Mouse (Mus musculus) splenic B cell, adult 2 months (primary cell): ENCODE data around the gene Tulp4.

Source experiments
- DNase-seq: peaks from one replicate; pipeline ENCODE4 v3.0.0-alpha.2; 2011; ENCODE audit warnings: low read depth, low spot score
- H3K27me3 ChIP-seq: 2 replicates; pipeline ENCODE4 v1.6.1; 2012; ENCODE audit warnings: mild to moderate bottlenecking, low read length, moderate library complexity, mixed read lengths; ENCODE audit not compliant: control insufficient read depth, poor library complexity, insufficient read depth, severe bottlenecking
- H3K36me3 ChIP-seq: 2 replicates; pipeline ENCODE4 v1.6.1; 2012; ENCODE audit warnings: mild to moderate bottlenecking, low read length, moderate library complexity, mixed read lengths; ENCODE audit not compliant: control insufficient read depth, poor library complexity, insufficient read depth, severe bottlenecking

Tulp4 gene

DNA sequence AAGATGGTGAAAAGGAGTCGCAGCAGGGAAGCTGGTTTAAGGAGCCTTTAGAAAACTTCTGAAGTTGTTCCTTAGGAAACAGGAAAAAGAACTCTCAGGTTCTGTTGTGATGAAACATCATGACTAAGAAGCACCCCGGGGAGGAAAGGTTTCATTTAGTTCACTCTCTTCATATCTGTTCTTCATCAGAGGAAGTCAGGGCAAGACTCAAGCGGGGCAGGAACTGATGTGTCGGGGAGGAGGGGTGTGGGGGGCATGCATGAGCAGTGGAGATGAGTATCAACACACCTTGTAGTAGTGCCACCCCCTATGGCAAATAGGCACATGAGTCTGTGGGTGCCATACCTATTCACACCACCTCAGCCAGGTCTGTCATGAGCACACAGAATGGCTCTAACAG, 47.3 kb downstream of the Tulp4 start:
- H3K36me3 ChIP-seq: no peaks in the 10 kb centered on the region
- no peaks in the 10 kb centered on the region for H3K27me3 ChIP-seq
- peak; percentile 11 for DNase-seq

DNA sequence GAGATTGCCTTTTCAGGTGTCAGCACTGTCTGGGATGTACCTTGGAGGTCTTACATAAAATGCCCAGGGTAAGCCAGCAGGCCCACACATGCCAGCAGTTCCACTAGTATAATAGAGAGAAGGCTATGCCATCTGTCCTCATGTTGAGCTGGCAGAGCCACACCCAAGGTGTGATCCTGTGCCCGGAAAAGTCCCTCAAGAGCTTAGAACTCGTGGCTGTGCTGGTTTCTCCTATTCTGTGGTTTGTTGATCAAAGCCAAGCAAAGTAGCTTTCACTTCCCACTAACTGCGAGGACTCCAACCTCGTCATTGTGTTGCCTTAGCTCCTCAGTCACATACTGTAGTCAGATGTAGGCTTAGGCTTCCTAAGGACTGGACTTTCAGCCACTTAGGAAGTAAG, 48.1 kb downstream of the Tulp4 start:
- peak; percentile 37 for DNase-seq
- H3K36me3 ChIP-seq: no peaks in the 10 kb centered on the region
- H3K27me3 ChIP-seq: no peaks in the 10 kb centered on the region

DNA sequence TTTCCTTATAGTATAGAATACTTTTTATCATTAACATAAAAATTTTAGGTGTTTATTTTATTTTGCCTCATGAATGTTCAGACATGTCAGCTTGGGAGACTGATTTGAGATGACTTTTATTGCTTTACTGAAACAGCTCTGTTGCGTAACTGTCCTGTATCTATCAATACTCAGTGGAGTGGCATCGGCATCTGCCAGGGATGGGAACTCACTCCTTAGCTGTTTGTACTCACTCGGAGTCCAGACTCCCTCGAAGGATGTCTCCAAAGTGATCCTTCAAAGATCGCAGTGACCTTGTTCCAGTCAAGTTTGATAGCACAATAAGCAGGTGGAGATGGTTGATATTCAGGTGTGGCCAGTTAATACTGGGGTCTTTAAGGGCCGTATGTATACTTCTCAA, 54.3 kb downstream of the Tulp4 start:
- DNase-seq: no peak
- H3K27me3 ChIP-seq: no peaks in the 10 kb centered on the region
- no peaks in the 10 kb centered on the region for H3K36me3 ChIP-seq

DNA sequence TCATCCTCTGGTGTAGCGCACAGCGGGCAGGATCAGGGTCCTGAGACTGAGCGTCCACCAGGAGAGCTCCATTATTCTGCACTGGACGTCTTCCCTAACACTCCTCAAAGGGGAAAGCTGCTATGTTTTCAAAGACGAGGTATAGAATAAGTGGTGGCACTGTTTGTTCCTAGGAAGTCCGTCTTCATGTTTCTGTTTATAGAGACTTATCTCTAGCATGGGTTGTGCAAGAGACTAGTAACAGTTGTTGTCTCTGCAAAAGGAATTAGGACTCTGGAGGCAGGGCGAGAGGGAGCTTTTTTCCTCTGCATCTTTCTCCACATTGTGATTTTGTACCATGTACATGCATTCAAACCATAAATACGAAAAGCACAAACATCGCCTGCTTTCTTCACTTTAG, 55.7 kb downstream of the Tulp4 start:
- DNase-seq: no peak
- Histone ChIP-seq H3K27me3 (no peaks in the 10 kb centered on the region), H3K36me3 (no peaks in the 10 kb centered on the region)

DNA sequence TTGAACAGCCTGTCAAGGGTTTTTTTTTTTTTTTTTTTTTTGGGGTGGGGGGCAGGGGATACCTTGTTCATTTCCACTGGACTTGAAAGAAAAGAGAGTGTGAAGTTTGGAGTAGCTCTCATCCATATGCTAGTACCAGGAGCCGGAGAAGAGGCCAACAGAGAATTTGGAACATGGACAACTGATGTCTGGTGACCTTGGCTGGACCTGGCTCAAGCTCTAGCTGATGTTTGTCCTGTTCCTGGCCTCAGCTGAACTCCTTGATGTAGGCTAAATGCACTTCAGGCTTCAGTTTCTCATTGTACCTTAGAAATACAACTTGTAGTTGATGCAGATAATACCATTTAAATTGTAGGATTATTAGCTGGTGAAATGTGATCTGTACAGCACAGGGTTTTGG, 56.5 kb downstream of the Tulp4 start:
- no peaks in the 10 kb centered on the region for H3K27me3 ChIP-seq
- H3K36me3 ChIP-seq: no peaks in the 10 kb centered on the region
- DNase-seq: no peak

DNA sequence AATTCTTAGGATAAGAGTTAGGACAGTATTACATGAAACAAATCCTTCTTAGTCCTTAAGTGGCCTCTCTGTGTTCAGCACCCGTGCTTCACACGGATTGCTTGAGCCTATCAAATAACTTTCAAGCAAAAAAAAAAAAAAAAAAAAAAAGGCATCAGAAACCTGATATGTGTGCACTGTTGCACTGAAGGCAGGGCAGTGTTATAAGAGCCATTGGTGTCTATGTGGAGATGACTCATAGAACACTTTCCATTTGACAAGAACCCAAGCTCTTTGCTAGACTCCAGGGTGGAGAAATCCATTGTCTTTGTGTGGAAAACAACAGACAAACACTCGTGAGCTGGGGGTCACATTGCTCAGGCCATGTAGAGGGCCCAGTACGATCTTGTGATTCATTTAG, 58.7 kb downstream of the Tulp4 start:
- Histone ChIP-seq H3K27me3 (no peaks in the 10 kb centered on the region), H3K36me3 (no peaks in the 10 kb centered on the region)
- no peak for DNase-seq

DNA sequence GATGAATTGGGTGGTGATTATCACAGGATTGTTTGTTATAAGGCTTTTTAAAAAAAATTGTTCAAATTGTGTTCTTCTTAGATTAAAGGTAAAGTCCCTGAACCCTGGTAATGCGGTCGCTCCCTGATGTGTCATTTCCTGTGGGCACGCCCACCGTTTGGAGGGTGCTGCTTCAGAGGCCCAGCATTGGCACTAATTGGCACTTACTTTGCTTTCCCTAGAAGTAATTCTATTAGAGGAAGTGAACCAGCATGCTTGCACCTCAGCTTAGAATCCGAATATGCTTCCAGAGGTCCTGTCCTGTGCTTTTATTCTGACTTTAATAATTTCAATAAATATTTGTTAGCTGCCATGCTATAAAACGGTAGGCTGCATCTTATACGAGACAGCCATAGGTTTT, 66.2 kb downstream of the Tulp4 start:
- DNase-seq: peak; percentile 53
- peaks cover 4% of the 10 kb centered on the region; the same call in 1 of the 2 replicates for H3K36me3 ChIP-seq
- no peaks in the 10 kb centered on the region for H3K27me3 ChIP-seq

DNA sequence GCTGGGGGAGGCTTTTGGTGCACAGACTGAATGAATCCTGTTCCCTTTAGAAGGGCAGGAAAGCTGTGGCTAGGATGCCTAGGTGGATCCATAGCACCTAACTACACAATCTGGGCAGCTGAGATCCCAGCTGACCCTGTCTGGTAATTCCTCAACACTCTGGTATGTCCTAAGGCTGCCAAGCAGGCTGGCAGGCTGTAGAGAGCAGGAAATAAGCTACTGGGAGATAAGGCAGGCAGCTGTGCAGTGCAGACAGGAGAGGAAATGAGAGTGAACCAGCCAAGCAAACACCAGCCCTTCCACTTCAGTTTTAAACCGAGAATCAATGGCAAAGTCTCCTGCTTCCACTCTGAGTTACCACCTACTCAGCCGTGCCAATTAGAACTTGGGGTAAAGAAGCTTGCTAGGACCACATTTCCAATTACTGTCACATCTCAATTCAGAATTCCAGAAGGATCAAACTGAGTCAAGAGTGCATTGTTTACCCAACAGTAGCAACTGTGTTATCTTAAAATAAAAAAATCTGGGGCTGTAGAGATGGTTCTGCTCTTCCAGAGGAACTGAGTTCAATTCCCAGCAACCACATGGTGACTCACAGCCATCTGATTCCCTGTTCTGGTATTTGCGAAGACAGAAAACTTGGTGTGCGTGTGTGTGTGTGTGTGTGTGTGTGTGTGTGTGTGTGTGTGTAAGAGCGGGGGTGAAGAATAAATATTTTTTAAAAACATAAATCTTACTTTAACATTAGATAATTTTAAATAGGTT, 66.9 kb downstream of the Tulp4 start:
- DNase-seq: peak; percentile 44
- Histone ChIP-seq H3K27me3 (no peaks in the 10 kb centered on the region), H3K36me3 (peaks cover 6% of the 10 kb centered on the region; the same call in 1 of the 2 replicates)

DNA sequence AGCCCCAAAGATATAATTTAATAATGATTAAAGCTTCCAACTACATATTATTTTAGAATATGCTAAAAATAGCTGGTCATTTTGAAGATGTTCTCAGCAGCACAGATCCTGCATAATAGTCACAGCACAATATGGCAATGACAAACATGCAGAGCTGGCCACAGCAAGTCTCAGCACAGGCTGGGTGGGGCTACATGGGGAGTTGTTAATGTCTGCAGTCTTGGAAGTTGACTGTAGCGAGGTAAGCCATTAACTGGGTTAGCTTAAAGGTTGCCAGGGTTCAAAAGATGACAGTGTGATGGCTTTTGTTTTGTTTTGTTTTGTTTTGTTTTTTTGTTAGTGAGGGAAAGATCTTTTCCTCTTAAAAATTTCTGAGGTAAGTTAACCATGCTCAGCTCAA, 68.3 kb downstream of the Tulp4 start:
- no peak for DNase-seq
- peaks cover 6% of the 10 kb centered on the region; the same call in 1 of the 2 replicates for H3K36me3 ChIP-seq
- no peaks in the 10 kb centered on the region for H3K27me3 ChIP-seq

DNA sequence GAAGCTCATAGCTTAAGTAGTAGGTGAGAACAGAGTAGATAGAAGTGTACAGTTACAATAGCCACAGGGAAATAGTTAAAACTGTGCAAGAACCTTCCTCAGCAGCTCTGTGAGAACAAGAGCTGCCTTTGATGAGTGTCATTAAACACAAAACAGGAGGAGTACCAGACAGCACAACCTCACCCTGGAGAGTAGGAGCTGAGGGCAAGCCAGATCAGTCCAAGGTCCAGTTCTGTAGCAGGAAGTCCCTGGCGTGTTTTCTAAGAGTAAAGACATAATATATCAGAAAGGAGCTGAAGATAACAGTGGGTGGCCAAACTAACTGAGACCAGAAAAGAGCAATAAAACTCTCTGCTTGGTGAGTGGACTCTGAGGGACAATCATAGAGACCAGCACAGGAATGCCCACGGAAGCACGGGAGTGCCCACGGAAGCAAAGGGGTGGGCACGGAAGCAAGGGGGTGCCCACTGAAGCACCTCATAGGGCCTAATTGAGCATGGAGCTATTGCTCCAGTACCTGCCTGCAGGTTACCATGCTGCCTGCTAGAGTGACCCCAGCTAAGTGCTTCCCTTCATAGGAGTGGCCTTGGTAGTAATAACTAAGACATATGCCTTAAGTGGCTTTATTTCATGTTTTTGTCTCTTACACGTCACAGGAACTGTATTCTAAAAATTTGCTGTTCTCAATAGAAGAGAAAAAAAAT, 72.5 kb downstream of the Tulp4 start:
- no peak for DNase-seq
- H3K27me3 ChIP-seq: no peaks in the 10 kb centered on the region
- H3K36me3 ChIP-seq: peaks cover 6% of the 10 kb centered on the region; the same call in 1 of the 2 replicates

DNA sequence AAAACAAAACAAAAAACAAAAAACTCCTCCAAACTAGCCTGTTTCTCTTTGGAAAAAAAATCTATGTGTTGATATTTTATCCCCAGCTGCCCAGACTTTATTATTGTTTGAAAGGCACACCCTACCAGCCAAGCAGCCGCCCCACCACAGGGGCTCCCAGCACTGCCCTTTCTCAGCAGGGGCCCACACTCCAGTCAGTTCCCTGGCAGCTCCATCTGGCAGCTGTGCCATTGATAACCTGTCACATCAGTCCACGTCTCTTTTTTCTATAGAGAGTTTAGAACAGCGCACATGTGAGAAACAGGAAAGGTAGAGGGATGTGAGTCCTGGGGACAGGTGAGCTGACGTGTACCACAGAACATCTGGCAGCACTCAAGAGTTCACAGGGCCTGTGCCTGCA, 73.2 kb downstream of the Tulp4 start:
- no peak for DNase-seq
- Histone ChIP-seq H3K36me3 (peaks cover 6% of the 10 kb centered on the region; the same call in 1 of the 2 replicates), H3K27me3 (no peaks in the 10 kb centered on the region)

DNA sequence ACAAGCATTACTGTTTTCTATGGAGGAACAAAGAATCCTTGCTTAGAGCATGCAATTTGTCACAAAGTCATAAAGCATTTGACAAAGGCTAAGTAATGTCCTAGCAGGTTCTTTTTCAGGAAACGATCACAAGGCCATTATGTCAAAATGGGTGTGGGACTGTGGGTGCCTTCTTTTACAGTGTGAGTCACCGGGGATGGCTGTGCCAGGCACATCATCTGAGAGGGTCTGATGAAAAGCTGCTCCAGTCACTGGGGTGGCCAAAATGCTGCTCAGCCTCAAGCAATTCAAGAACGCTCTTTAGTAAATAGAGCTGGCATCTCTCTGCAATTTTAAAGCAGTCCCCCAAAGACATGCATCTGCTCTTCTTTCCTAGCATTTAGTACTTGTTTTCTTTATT, 74.2 kb downstream of the Tulp4 start:
- H3K36me3 ChIP-seq: peaks cover 6% of the 10 kb centered on the region; the same call in 1 of the 2 replicates
- DNase-seq: no peak
- H3K27me3 ChIP-seq: no peaks in the 10 kb centered on the region

DNA sequence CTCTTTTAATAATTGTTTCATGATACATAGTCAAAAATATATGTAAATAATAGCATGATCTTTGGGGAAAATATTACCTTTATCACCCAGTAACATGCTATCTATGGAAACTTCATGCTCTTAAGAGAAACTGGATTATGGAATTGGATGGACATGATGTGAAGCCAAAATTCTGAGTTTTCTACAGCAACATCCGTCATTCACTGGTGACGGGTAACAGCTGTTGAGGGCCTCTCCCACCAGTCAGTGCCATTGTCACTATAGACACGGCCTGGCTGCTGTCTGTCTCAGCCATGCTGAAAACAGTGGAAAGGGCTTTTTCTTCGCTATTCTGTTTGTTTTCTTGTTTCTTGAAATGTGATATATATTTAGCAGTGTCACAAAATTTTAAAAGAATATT, 76.5 kb downstream of the Tulp4 start:
- H3K36me3 ChIP-seq: 0 out of 2 replicates have a peak, but pooled peaks cover 2% of the 10 kb centered on the region
- no peak for DNase-seq
- no peaks in the 10 kb centered on the region for H3K27me3 ChIP-seq

DNA sequence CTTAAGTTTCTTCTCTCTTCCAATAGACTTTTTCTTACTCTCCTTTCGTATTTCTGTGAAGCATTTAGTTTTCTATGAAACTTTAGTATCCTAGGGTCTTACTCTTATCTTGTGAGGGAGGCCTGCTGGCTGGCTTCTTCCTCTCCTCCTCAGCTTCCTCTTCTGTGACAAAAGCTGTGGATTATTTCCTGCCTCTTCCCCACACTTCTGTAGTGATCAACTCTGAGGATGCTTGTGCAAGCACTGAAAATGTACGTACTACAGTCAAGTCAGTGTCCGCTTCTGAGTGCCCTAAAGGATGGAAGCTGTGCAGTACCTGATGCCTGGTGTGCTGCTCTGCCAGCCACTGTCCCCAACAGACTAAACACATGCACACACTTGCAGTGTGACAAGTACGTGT, 80.4 kb downstream of the Tulp4 start:
- H3K27me3 ChIP-seq: no peaks in the 10 kb centered on the region
- no peak for DNase-seq

DNA sequence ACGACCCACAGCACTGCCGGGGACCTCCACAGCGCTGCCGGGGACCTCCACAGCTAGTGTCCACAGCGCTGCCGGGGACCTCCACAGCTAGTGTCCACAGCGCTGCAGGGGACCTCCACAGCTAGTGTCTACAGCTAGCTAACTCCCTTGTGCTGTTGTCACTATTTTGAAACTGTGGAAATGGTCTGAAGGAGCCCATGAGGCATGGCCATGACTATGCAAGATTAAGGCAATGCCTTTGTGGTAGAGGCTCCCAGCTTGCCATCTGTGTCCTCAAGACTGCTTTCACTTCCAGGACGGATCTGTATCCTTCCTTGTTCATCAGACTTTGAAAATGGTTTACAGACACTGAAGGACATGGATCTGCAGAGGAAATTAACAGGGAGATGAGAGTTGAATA, 80.9 kb downstream of the Tulp4 start:
- DNase-seq: no peak
- Histone ChIP-seq H3K36me3 (0 out of 2 replicates have a peak, but pooled peaks cover 2% of the 10 kb centered on the region), H3K27me3 (no peaks in the 10 kb centered on the region)

More for the DNA sequence above, 80.4 kb downstream of the Tulp4 start:
- H3K36me3 ChIP-seq: 0 out of 2 replicates have a peak, but pooled peaks cover 2% of the 10 kb centered on the region
